Mouse (Mus musculus) left cerebral cortex, postnatal 14 days (tissue): Measurements from ENCODE around the gene Gpn3. TPM values are rescaled to one million over a fixed set of nuclear protein-coding genes. Genes with fewer than 3 reads are reported as not detected.

ENCODE experiments used
- DNase-seq, 2 experiments: peaks; one replicate each; pipeline ENCODE4 v3.0.0; 2021 to 2022; ENCODE audit warnings: low spot score in 2 of 2, mixed read lengths in 1 of 2
- intact Hi-C: fragments of 180-260 bp; cut with DNase I; formaldehyde crosslinking; loops from one replicate; pipeline ENCODE4 v1.15.1; 2025
- long read RNA-seq, 2 experiments: library from polyadenylated mRNA; stranded (forward); transcript quantifications; one replicate each; pipeline ENCODE4 v2.0.0; 2021
- total RNA-seq, 2 experiments: library from RNA; stranded (reverse); gene quantifications; 2 replicates each; pipeline ENCODE4 v1.2.3; 2021

The Gpn3 gene
- 10 to 100 TPM; 23.4 to 25.7 TPM for total RNA-seq
- long read RNA-seq, experiment 1, transcript Gpn3-201 (8 exons, 1,592 nt) = major isoform, 35 of 42 reads
- long read RNA-seq, experiment 1, partial matches to known transcripts = 2 of 42 reads
- long read RNA-seq, experiment 1, other reads (novel, unspliced or antisense) = 5 of 42 reads
- long read RNA-seq, experiment 2, transcript Gpn3-201 (8 exons, 1,592 nt) = major isoform, 25 of 30 reads
- long read RNA-seq, experiment 2, partial matches to known transcripts = 2 of 30 reads
- long read RNA-seq, experiment 2, other reads (novel, unspliced or antisense) = 3 of 30 reads

GRCm38 (mm10) chr5:122371591-122372191 lies at the start of gene Gpn3:
TSS of gene Gpn3 (plus strand) at chr5:122371876.
- DNase-seq = no peak
- intact Hi-C loops = no loop called here

GRCm38 (mm10) chr5:122323523-122323922 lies 48.2 kb upstream of the Gpn3 start:
- intact Hi-C loops = no loop called here
- no peak for DNase-seq

GRCm38 (mm10) chr5:122324608-122325431 lies 46.9 kb upstream of the Gpn3 start:
- intact Hi-C loops = no loop called here
- peak; percentile 81 to 94 for DNase-seq

- intact Hi-C loops = no loop called here
- DNase-seq = no peak
These were observed 46.2 kb upstream of the Gpn3 start for GRCm38 (mm10) chr5:122325477-122325876.

- intact Hi-C loops = no loop called here
- DNase-seq = no peak
These were observed 44.4 kb upstream of the Gpn3 start for GRCm38 (mm10) chr5:122327283-122327682.

- no peak for DNase-seq
- intact Hi-C loops = loop anchor here (10.0 kb wide), 1 partner anchor 475 kb away; no protein-coding TSS in a partner anchor
These were observed 41.4 kb upstream of the Gpn3 start for GRCm38 (mm10) chr5:122330269-122330668.

- DNase-seq = no peak
- intact Hi-C loops = loop anchor here (5.0 to 10.0 kb wide), 2 partner anchors 222 to 480 kb away; no protein-coding TSS in a partner anchor
These were observed 37.0 kb upstream of the Gpn3 start for GRCm38 (mm10) chr5:122334682-122335081.

GRCm38 (mm10) chr5:122336554-122337294 lies 35.0 kb upstream of the Gpn3 start:
- no peak for DNase-seq
- intact Hi-C loops = loop anchor here (5.0 to 10.0 kb wide), 2 partner anchors 224 to 482 kb away; no protein-coding TSS in a partner anchor

GRCm38 (mm10) chr5:122342874-122343273 lies 28.8 kb upstream of the Gpn3 start:
- intact Hi-C loops = no loop called here
- no peak for DNase-seq

- intact Hi-C loops = loop anchor here (2.0 kb wide), 2 partner anchors 75 to 215 kb away; no protein-coding TSS in a partner anchor
These were observed 27.9 kb upstream of the Gpn3 start for GRCm38 (mm10) chr5:122343768-122344167.

GRCm38 (mm10) chr5:122344260-122344659 lies 27.4 kb upstream of the Gpn3 start:
- peak in 1 of 2 experiments; percentile 79 for DNase-seq
- intact Hi-C loops = loop anchor here (2.0 kb wide), 2 partner anchors 75 to 215 kb away; no protein-coding TSS in a partner anchor

More at GRCm38 (mm10) chr5:122343768-122344167, 27.9 kb upstream of the Gpn3 start:
- DNase-seq = no peak

GRCm38 (mm10) chr5:122345777-122346176 lies 25.9 kb upstream of the Gpn3 start:
- intact Hi-C loops = loop anchor here (2.0 kb wide), 2 partner anchors 77 to 217 kb away; no protein-coding TSS in a partner anchor
- DNase-seq = no peak

- intact Hi-C loops = no loop called here
These were observed 17.7 kb upstream of the Gpn3 start, which contains the start of the genes Rad9b and Vps29 for GRCm38 (mm10) chr5:122353807-122354491. TSS of gene Rad9b (minus strand) at chr5:122354233. TSS of gene Vps29 (plus strand) at chr5:122354369.

GRCm38 (mm10) chr5:122354492-122355067 lies 17.1 kb upstream of the Gpn3 start:
- intact Hi-C loops = no loop called here
- DNase-seq = peak in 1 of 2 experiments; percentile 35

More at GRCm38 (mm10) chr5:122353807-122354491, 17.7 kb upstream of the Gpn3 start, which contains the start of the genes Rad9b and Vps29:
- peak; percentile 98 to 99 for DNase-seq

- intact Hi-C loops = no loop called here
- DNase-seq = peak; percentile 99 to 100
These were observed 605 bp downstream of the Gpn3 start, which contains the start of gene Fam216a for GRCm38 (mm10) chr5:122372192-122372769. TSS of gene Fam216a (minus strand) at chr5:122372364.

GRCm38 (mm10) chr5:122372878-122373277 lies 1.2 kb downstream of the Gpn3 start:
- no peak for DNase-seq
- intact Hi-C loops = no loop called here

GRCm38 (mm10) chr5:122377101-122377833 lies 5.6 kb downstream of the Gpn3 start:
- DNase-seq = no peak
- intact Hi-C loops = no loop called here
